In genomic region chr2:25482969-25483368, GRCm38 (mm10) we compare ENCODE assay signal across 9 mouse cellular contexts. TPM values are rescaled to one million over a fixed set of nuclear protein-coding genes. Genes with fewer than 3 reads are reported as not detected.
DNase-seq lines count a peak whose midpoint lies in the region; ATAC-seq and TF ChIP-seq lines count a peak whose summit lies in the region.
"Had no signal": no experiment of that assay in that cellular context is flagged by ENCODE, and none has a peak within 500 bp of the region (broad histone marks: within the 10 kb centered on the region; RNA-seq: fewer than 3 reads in every experiment).

No protein-coding gene starts in this region.

- H3K9me3 ChIP-seq in hindbrain, postnatal 0 days (ENCODE audit: low read length): no peaks in the 10 kb centered on the region
- H3K9me3 ChIP-seq in hindbrain, embryonic 13.5 days: no peaks in the 10 kb centered on the region
- peaks cover 14% of the 10 kb centered on the region for H3K9me3 ChIP-seq in CH12.LX (replicated peaks; ENCODE audit: low read length)
- no peaks in the 10 kb centered on the region for H3K9me3 ChIP-seq in limb, embryonic 14.5 days (ENCODE audit: control insufficient read depth, low read length)
- H3K9me3 ChIP-seq in stomach, postnatal 0 days (ENCODE audit: control insufficient read depth, low read length): no peaks in the 10 kb centered on the region
- no peaks in the 10 kb centered on the region for H3K9me3 ChIP-seq in hindbrain, embryonic 14.5 days (ENCODE audit: control insufficient read depth, low read length)

- in situ Hi-C loops in CH12.LX (cut with MboI; ENCODE audit: low pct_ligation_motif_present, low pct_unique_long_range_greater_than_20kb, low sequenced_read_pairs): no loop called here

- no peak overlapping the region for H3K27ac ChIP-seq in hindbrain, postnatal 0 days
- H3K27ac ChIP-seq in hindbrain, embryonic 13.5 days: no peak overlapping the region
- no peak overlapping the region for H3K27ac ChIP-seq in CH12.LX (ENCODE audit: insufficient read depth, low read depth)
- H3K27ac ChIP-seq in limb, embryonic 14.5 days (replicated peaks; ENCODE audit: low read depth, low read length): no peak overlapping the region
- H3K27ac ChIP-seq in stomach, postnatal 0 days (replicated peaks): no peak overlapping the region
- no peak overlapping the region for H3K27ac ChIP-seq in hindbrain, embryonic 14.5 days

- no peaks in the 10 kb centered on the region for H3K4me1 ChIP-seq in hindbrain, postnatal 0 days (ENCODE audit: insufficient read depth, low read length)
- no peaks in the 10 kb centered on the region for H3K4me1 ChIP-seq in hindbrain, embryonic 13.5 days (replicated peaks)
- H3K4me1 ChIP-seq in CH12.LX (ENCODE audit: control insufficient read depth in 1 of 2, insufficient read depth in 2 of 2): no peaks in the 10 kb centered on the region
- no peaks in the 10 kb centered on the region for H3K4me1 ChIP-seq in limb, embryonic 14.5 days (ENCODE audit: control insufficient read depth, insufficient read depth, low read length)
- H3K4me1 ChIP-seq in stomach, postnatal 0 days (replicated peaks; ENCODE audit: control insufficient read depth, insufficient read depth): peaks cover 2% of the 10 kb centered on the region; the same call in 1 of the 2 replicates
- no peaks in the 10 kb centered on the region for H3K4me1 ChIP-seq in hindbrain, embryonic 14.5 days (replicated peaks; ENCODE audit: control insufficient read depth, insufficient read depth, low read length)

- H3K4me2 ChIP-seq in hindbrain, postnatal 0 days (ENCODE audit: low read depth, low read length): no peak overlapping the region
- no peak overlapping the region for H3K4me2 ChIP-seq in hindbrain, embryonic 13.5 days
- H3K4me2 ChIP-seq in CH12.LX (ENCODE audit: insufficient read depth, low read depth, poor library complexity, severe bottlenecking): no peak overlapping the region
- no peak overlapping the region for H3K4me2 ChIP-seq in limb, embryonic 14.5 days (replicated peaks; ENCODE audit: low read depth, low read length, severe bottlenecking)
- H3K4me2 ChIP-seq in stomach, postnatal 0 days (replicated peaks; ENCODE audit: low read depth): no peak overlapping the region
- no peak overlapping the region for H3K4me2 ChIP-seq in hindbrain, embryonic 14.5 days (replicated peaks)

- TF ChIP-seq EP300 in CH12.LX (IDR thresholded peaks at IDR 0.05; ENCODE audit: low read length): no peak
- TF ChIP-seq EP300 in stomach, postnatal 0 days (optimal IDR thresholded peaks at IDR 0.05): no peak

- intact Hi-C loops in heart, postnatal 25 days (cut with DNase I): loop anchor here (1.0 to 5.0 kb wide), 2 partner anchors 62 to 106 kb away; no protein-coding TSS in a partner anchor

- peak; percentile 95 for TF ChIP-seq RAD21 in CH12.LX (IDR thresholded peaks at IDR 0.05; ENCODE audit: low read depth, low read length)

- TF ChIP-seq CTCF in hindbrain, postnatal 0 days (IDR thresholded peaks at IDR 0.05; ENCODE audit: low read depth): peak; percentile 43
- TF ChIP-seq CTCF in CH12.LX (conservative IDR thresholded peaks at IDR 0.05 in 1 of 2, IDR thresholded peaks at IDR 0.05 in 1 of 2; ENCODE audit: low read depth in 2 of 2, low read length in 2 of 2): peak; percentile 42 to 91; a peak in 3 of 4 replicates
- peak; percentile 76 for TF ChIP-seq CTCF in stomach, postnatal 0 days (IDR thresholded peaks at IDR 0.05; ENCODE audit: low read depth)

- no peak for TF ChIP-seq POLR2A in CH12.LX (IDR thresholded peaks at IDR 0.05; ENCODE audit: low read depth, low read length)
- no peak for TF ChIP-seq POLR2A in limb, embryonic 14.5 days (IDR thresholded peaks at IDR 0.05; ENCODE audit: borderline replicate concordance, extremely low read depth, insufficient read depth, insufficient read length)

- ATAC-seq in hindbrain, postnatal 0 days: no peak
- no peak for ATAC-seq in hindbrain, embryonic 13.5 days (ENCODE audit: low FRiP score)
- ATAC-seq in limb, embryonic 14.5 days (ENCODE audit: low FRiP score, low read depth): no peak
- no peak for ATAC-seq in stomach, postnatal 0 days (ENCODE audit: low FRiP score, low TSS enrichment)
- no peak for ATAC-seq in hindbrain, embryonic 14.5 days (ENCODE audit: low FRiP score)

- peak; percentile 35 for DNase-seq in hindbrain, postnatal 0 days (ENCODE audit: low spot score)
- peak; percentile 69 for DNase-seq in CH12.LX (ENCODE audit: extremely low read depth)
- DNase-seq in cerebellum, adult 8-10 months: peak; percentile 63
- peak; percentile 64 for DNase-seq in limb, embryonic 14.5 days (ENCODE audit: low spot score)
- peak; percentile 79 for DNase-seq in stomach, postnatal 0 days (ENCODE audit: low spot score)
- DNase-seq in heart, postnatal 25 days (ENCODE audit: low spot score): no peak
- DNase-seq in hindbrain, embryonic 14.5 days (ENCODE audit: low spot score): no peak

- H3K27me3 ChIP-seq in hindbrain, postnatal 0 days (ENCODE audit: insufficient read depth, low read length): no peaks in the 10 kb centered on the region
- H3K27me3 ChIP-seq in hindbrain, embryonic 13.5 days: 0 out of 2 replicates have a peak, but pooled peaks cover 15% of the 10 kb centered on the region
- H3K27me3 ChIP-seq in CH12.LX (replicated peaks): peaks cover 29% of the 10 kb centered on the region
- no peaks in the 10 kb centered on the region for H3K27me3 ChIP-seq in limb, embryonic 14.5 days (ENCODE audit: control insufficient read depth, insufficient read depth, low read length)
- H3K27me3 ChIP-seq in stomach, postnatal 0 days (ENCODE audit: control insufficient read depth, insufficient read depth, low read length): no peaks in the 10 kb centered on the region
- H3K27me3 ChIP-seq in hindbrain, embryonic 14.5 days (ENCODE audit: control insufficient read depth, insufficient read depth, low read length): no peaks in the 10 kb centered on the region

- H3K9ac ChIP-seq in hindbrain, postnatal 0 days (replicated peaks; ENCODE audit: low read length): no peak overlapping the region
- H3K9ac ChIP-seq in hindbrain, embryonic 13.5 days: no peak overlapping the region
- H3K9ac ChIP-seq in CH12.LX (ENCODE audit: insufficient read depth, low read depth): no peak overlapping the region
- no peak overlapping the region for H3K9ac ChIP-seq in limb, embryonic 14.5 days (ENCODE audit: low read depth, low read length, severe bottlenecking)
- H3K9ac ChIP-seq in stomach, postnatal 0 days (ENCODE audit: low read length): no peak overlapping the region
- H3K9ac ChIP-seq in hindbrain, embryonic 14.5 days: no peak overlapping the region

- 21% methylated on average over 7 of the region's 7 CpGs for WGBS in hindbrain, postnatal 0 days
- 28% methylated on average over 7 of the region's 7 CpGs for WGBS in hindbrain, embryonic 13.5 days
- WGBS in limb, embryonic 14.5 days: 23% methylated on average over 7 of the region's 7 CpGs
- 18% methylated on average over 7 of the region's 7 CpGs for WGBS in stomach, postnatal 0 days
- 22% methylated on average over 7 of the region's 7 CpGs for WGBS in hindbrain, embryonic 14.5 days

- dilution Hi-C loops in CH12.LX (cut with MboI; ENCODE audit: extremely low pct_ligation_motif_present, extremely low pct_unique_long_range_greater_than_20kb, low sequenced_read_pairs): no loop called here

- H3K79me2 ChIP-seq in CH12.LX (replicated peaks; ENCODE audit: control insufficient read depth, extremely low read depth, insufficient read depth, poor library complexity, severe bottlenecking): no peaks in the 10 kb centered on the region

- no peaks in the 10 kb centered on the region for H3K36me3 ChIP-seq in hindbrain, postnatal 0 days (ENCODE audit: insufficient read depth, low read length)
- no peaks in the 10 kb centered on the region for H3K36me3 ChIP-seq in hindbrain, embryonic 13.5 days
- no peaks in the 10 kb centered on the region for H3K36me3 ChIP-seq in CH12.LX (replicated peaks in 1 of 2; ENCODE audit: control insufficient read depth in 1 of 2, insufficient read depth in 1 of 2, low read length in 1 of 2)
- no peaks in the 10 kb centered on the region for H3K36me3 ChIP-seq in limb, embryonic 14.5 days (ENCODE audit: control insufficient read depth, insufficient read depth, low read length)
- H3K36me3 ChIP-seq in stomach, postnatal 0 days (ENCODE audit: control insufficient read depth, insufficient read depth, low read length): no peaks in the 10 kb centered on the region
- H3K36me3 ChIP-seq in hindbrain, embryonic 14.5 days (replicated peaks; ENCODE audit: control insufficient read depth, insufficient read depth): no peaks in the 10 kb centered on the region

- no peak overlapping the region for H3K4me3 ChIP-seq in hindbrain, postnatal 0 days (ENCODE audit: low read length)
- no peak overlapping the region for H3K4me3 ChIP-seq in hindbrain, embryonic 13.5 days
- no peak overlapping the region for H3K4me3 ChIP-seq in CH12.LX (replicated peaks in 1 of 3; ENCODE audit: low read depth in 2 of 3, low read length in 2 of 3, poor library complexity in 1 of 3)
- H3K4me3 ChIP-seq in limb, embryonic 14.5 days (replicated peaks; ENCODE audit: low read length): no peak overlapping the region
- no peak overlapping the region for H3K4me3 ChIP-seq in stomach, postnatal 0 days (ENCODE audit: low read depth, low read length)
- H3K4me3 ChIP-seq in hindbrain, embryonic 14.5 days (replicated peaks; ENCODE audit: low read length): no peak overlapping the region

RNA-seq across cellular contexts. Expression of gene Lcn12, which starts 10.7 kb away (rescaled TPM):
- total RNA-seq in hindbrain, postnatal 0 days (2014; rRNA removed): not detected in 2 replicates
- not detected in 2 replicates for polyA plus RNA-seq in hindbrain, postnatal 0 days (2015; fragmentation: Nextera tagmentation; extraction: Ambion mirVana)
- polyA plus RNA-seq in hindbrain, embryonic 13.5 days (2015; fragmentation: Nextera tagmentation; extraction: Ambion mirVana): not detected in 2 replicates
- total RNA-seq in CH12.LX (2012; rRNA removed) (not detected in 2 replicates), CH12.LX (2014; rRNA removed) (not detected in 2 replicates)
- polyA plus RNA-seq in CH12.LX (2012; ENCODE audit: insufficient read length, low read depth): not detected in 2 replicates
- polyA plus RNA-seq in limb, embryonic 14.5 days (2012; rRNA removed): not detected in 2 replicates
- polyA plus RNA-seq in limb, embryonic 14.5 days (2014; fragmentation: Nextera tagmentation; extraction: Ambion mirVana): not detected in 2 replicates
- polyA plus RNA-seq in stomach, postnatal 0 days (2015; fragmentation: Nextera tagmentation; extraction: Ambion mirVana): not detected in 2 replicates
- not detected for total RNA-seq in heart, postnatal 25 days (2021)
- polyA plus RNA-seq in hindbrain, embryonic 14.5 days (2014; fragmentation: Nextera tagmentation; extraction: Ambion mirVana): not detected in 2 replicates
- total RNA-seq: layer of hippocampus, postnatal 25 days had no signal

RNA-seq across cellular contexts. Expression of gene Ptgds, which starts 13.1 kb away (rescaled TPM):
- total RNA-seq in hindbrain, postnatal 0 days (2014; rRNA removed): 1,517 and 2,498 TPM in 2 replicates
- polyA plus RNA-seq in hindbrain, postnatal 0 days (2015; fragmentation: Nextera tagmentation; extraction: Ambion mirVana): 2,872 and 3,193 TPM in 2 replicates
- polyA plus RNA-seq in hindbrain, embryonic 13.5 days (2015; fragmentation: Nextera tagmentation; extraction: Ambion mirVana): 50.3 and 50.5 TPM in 2 replicates
- total RNA-seq in CH12.LX (2012; rRNA removed) (0.29 TPM in 1 of 2 replicates, not detected in the other), CH12.LX (2014; rRNA removed) (0.46 TPM in 1 of 2 replicates, not detected in the other)
- 0.37 and 0.40 TPM in 2 replicates for polyA plus RNA-seq in CH12.LX (2012; ENCODE audit: insufficient read length, low read depth)
- polyA plus RNA-seq in limb, embryonic 14.5 days (2012; rRNA removed): 0.87 and 2.4 TPM in 2 replicates
- polyA plus RNA-seq in limb, embryonic 14.5 days (2014; fragmentation: Nextera tagmentation; extraction: Ambion mirVana): 4.0 and 4.1 TPM in 2 replicates
- polyA plus RNA-seq in stomach, postnatal 0 days (2015; fragmentation: Nextera tagmentation; extraction: Ambion mirVana): 4.7 and 5.2 TPM in 2 replicates
- 100 to 1,000 TPM; 117 to 160 TPM for total RNA-seq in heart, postnatal 25 days (2021)
- 230 and 390 TPM in 2 replicates for polyA plus RNA-seq in hindbrain, embryonic 14.5 days (2014; fragmentation: Nextera tagmentation; extraction: Ambion mirVana)

RNA-seq across cellular contexts. Expression of gene Fbxw5, which starts 17.6 kb away (rescaled TPM):
- 140 and 175 TPM in 2 replicates for total RNA-seq in hindbrain, postnatal 0 days (2014; rRNA removed)
- 93.4 and 102 TPM in 2 replicates for polyA plus RNA-seq in hindbrain, postnatal 0 days (2015; fragmentation: Nextera tagmentation; extraction: Ambion mirVana)
- polyA plus RNA-seq in hindbrain, embryonic 13.5 days (2015; fragmentation: Nextera tagmentation; extraction: Ambion mirVana): 119 and 125 TPM in 2 replicates
- total RNA-seq in CH12.LX (2012; rRNA removed): 36.8 and 37.4 TPM in 2 replicates
- total RNA-seq in CH12.LX (2014; rRNA removed): 31.9 and 34.3 TPM in 2 replicates
- 37.0 and 40.4 TPM in 2 replicates for polyA plus RNA-seq in CH12.LX (2012; ENCODE audit: insufficient read length, low read depth)
- polyA plus RNA-seq in limb, embryonic 14.5 days (2012; rRNA removed): 46.2 and 49.2 TPM in 2 replicates
- 70.0 and 76.9 TPM in 2 replicates for polyA plus RNA-seq in limb, embryonic 14.5 days (2014; fragmentation: Nextera tagmentation; extraction: Ambion mirVana)
- polyA plus RNA-seq in stomach, postnatal 0 days (2015; fragmentation: Nextera tagmentation; extraction: Ambion mirVana): 39.3 and 47.5 TPM in 2 replicates
- 10 to 100 TPM; 85.7 to 91.2 TPM for total RNA-seq in heart, postnatal 25 days (2021)
- 116 and 118 TPM in 2 replicates for polyA plus RNA-seq in hindbrain, embryonic 14.5 days (2014; fragmentation: Nextera tagmentation; extraction: Ambion mirVana)

RNA-seq across cellular contexts. Expression of gene C8g, which starts 18.6 kb away (rescaled TPM):
- 0.58 and 0.68 TPM in 2 replicates for total RNA-seq in hindbrain, postnatal 0 days (2014; rRNA removed)
- 6.5 and 8.0 TPM in 2 replicates for polyA plus RNA-seq in hindbrain, postnatal 0 days (2015; fragmentation: Nextera tagmentation; extraction: Ambion mirVana)
- 5.4 and 5.5 TPM in 2 replicates for polyA plus RNA-seq in hindbrain, embryonic 13.5 days (2015; fragmentation: Nextera tagmentation; extraction: Ambion mirVana)
- total RNA-seq in CH12.LX (2012; rRNA removed) (1.2 and 2.7 TPM in 2 replicates), CH12.LX (2014; rRNA removed) (1.2 TPM in 2 replicates)
- polyA plus RNA-seq in CH12.LX (2012; ENCODE audit: insufficient read length, low read depth): 1.7 and 2.0 TPM in 2 replicates
- 4.2 and 5.5 TPM in 2 replicates for polyA plus RNA-seq in limb, embryonic 14.5 days (2012; rRNA removed)
- polyA plus RNA-seq in limb, embryonic 14.5 days (2014; fragmentation: Nextera tagmentation; extraction: Ambion mirVana): 4.4 and 4.6 TPM in 2 replicates
- 2.8 and 3.8 TPM in 2 replicates for polyA plus RNA-seq in stomach, postnatal 0 days (2015; fragmentation: Nextera tagmentation; extraction: Ambion mirVana)
- under 1 TPM; 0.73 to 0.75 TPM for total RNA-seq in heart, postnatal 25 days (2021)
- 4.1 and 5.5 TPM in 2 replicates for polyA plus RNA-seq in hindbrain, embryonic 14.5 days (2014; fragmentation: Nextera tagmentation; extraction: Ambion mirVana)

RNA-seq across cellular contexts. Expression of gene Paxx, which starts 22.1 kb away (rescaled TPM):
- 183 and 187 TPM in 2 replicates for total RNA-seq in hindbrain, postnatal 0 days (2014; rRNA removed)
- polyA plus RNA-seq in hindbrain, postnatal 0 days (2015; fragmentation: Nextera tagmentation; extraction: Ambion mirVana): 141 and 145 TPM in 2 replicates
- 91.6 and 98.8 TPM in 2 replicates for polyA plus RNA-seq in hindbrain, embryonic 13.5 days (2015; fragmentation: Nextera tagmentation; extraction: Ambion mirVana)
- total RNA-seq in CH12.LX (2012; rRNA removed) (13.6 and 15.1 TPM in 2 replicates), CH12.LX (2014; rRNA removed) (13.5 and 16.2 TPM in 2 replicates)
- 9.5 and 13.9 TPM in 2 replicates for polyA plus RNA-seq in CH12.LX (2012; ENCODE audit: insufficient read length, low read depth)
- 65.6 and 71.0 TPM in 2 replicates for polyA plus RNA-seq in limb, embryonic 14.5 days (2012; rRNA removed)
- 34.0 and 44.9 TPM in 2 replicates for polyA plus RNA-seq in limb, embryonic 14.5 days (2014; fragmentation: Nextera tagmentation; extraction: Ambion mirVana)
- 51.7 and 59.7 TPM in 2 replicates for polyA plus RNA-seq in stomach, postnatal 0 days (2015; fragmentation: Nextera tagmentation; extraction: Ambion mirVana)
- total RNA-seq in heart, postnatal 25 days (2021): 10 to 100 TPM; 17.4 to 20.8 TPM
- 93.1 and 109 TPM in 2 replicates for polyA plus RNA-seq in hindbrain, embryonic 14.5 days (2014; fragmentation: Nextera tagmentation; extraction: Ambion mirVana)

Comparison
In these comparisons a context has a peak if more than half of its experiments do, and no peak if none do; other contexts are left out.
1. DNase-seq: peak in hindbrain, postnatal 0 days (single experiment), CH12.LX (single experiment), cerebellum, adult 8-10 months (single experiment), limb, embryonic 14.5 days (single experiment) and stomach, postnatal 0 days (single experiment); none in heart, postnatal 25 days (single experiment) and hindbrain, embryonic 14.5 days (single experiment).
2. Peak in every context shown above with its lines, with median percentiles within 50 percentile points of each other: CTCF ChIP-seq.